Mouse (Mus musculus) stomach, embryonic 16.5 days (tissue): ENCODE results near the gene Opn4. TPM values are rescaled to one million over a fixed set of nuclear protein-coding genes. Genes with fewer than 3 reads are reported as not detected.

Experiments
- ATAC-seq: fragments of 200-750 bp; cut with Nextera tagmentation; 2 replicates; pipeline ENCODE4 v1.8.0; 2017; ENCODE audit warnings: moderate number of reproducible peaks, moderate TSS enrichment; ENCODE audit not compliant: insufficient read depth, low FRiP score
- H3K27ac ChIP-seq: fragments of 300-500 bp; sonication (generic); 2 replicates; pipeline ENCODE4 v1.5.1; 2014; ENCODE audit warnings: low read length
- H3K27me3 ChIP-seq: fragments of 300-500 bp; sonication (generic); 2 replicates; pipeline ENCODE4 v1.6.1; 2014; ENCODE audit warnings: low read length, control low read depth, mixed read lengths; ENCODE audit not compliant: control insufficient read depth, insufficient read depth
- H3K36me3 ChIP-seq: fragments of 300-500 bp; sonication (generic); 2 replicates; pipeline ENCODE4 v1.6.1; 2014; ENCODE audit warnings: low read length; ENCODE audit not compliant: control insufficient read depth, insufficient read depth
- H3K4me1 ChIP-seq: fragments of 300-500 bp; sonication (generic); 2 replicates; pipeline ENCODE4 v1.6.1; 2014; ENCODE audit warnings: low read length, control low read depth, mixed read lengths; ENCODE audit not compliant: control insufficient read depth, insufficient read depth
- H3K4me2 ChIP-seq: fragments of 300-500 bp; sonication (generic); 2 replicates; pipeline ENCODE4 v1.6.1; 2014; ENCODE audit warnings: low read depth, low read length, mixed read lengths
- H3K4me3 ChIP-seq: fragments of 300-500 bp; sonication (generic); replicated peaks from 2 replicates; pipeline ENCODE4 v1.5.1; 2014; ENCODE audit warnings: mild to moderate bottlenecking, low read length
- H3K9ac ChIP-seq: fragments of 300-500 bp; sonication (generic); 2 replicates; pipeline ENCODE4 v1.6.1; 2014; ENCODE audit warnings: low read length
- H3K9me3 ChIP-seq: fragments of 300-500 bp; sonication (generic); replicated peaks from 2 replicates; pipeline ENCODE4 v1.6.1; 2016; ENCODE audit warnings: low read length, control low read depth; ENCODE audit not compliant: control insufficient read depth
- WGBS: fragments of 180-500 bp; shearing (Covaris S2); extraction: QIAGEN DNeasy Blood & Tissue Kit; methylation state at CpG from one replicate; pipeline ENCODE4 v1.1.7; 2014; 5-methylcytosine and 5-hydroxymethylcytosine counted together
- polyA plus RNA-seq: library from polyadenylated mRNA; unstranded; fragments of >200 nt; fragmentation: Nextera tagmentation; extraction: Ambion mirVana; gene quantifications from 2 replicates; pipeline ENCODE4 v1.2.1, GENCODE M21; 2015

Gene Opn4
- polyA plus RNA-seq, 1 experiment from 2014 or later = 0.06 TPM

DNA sequence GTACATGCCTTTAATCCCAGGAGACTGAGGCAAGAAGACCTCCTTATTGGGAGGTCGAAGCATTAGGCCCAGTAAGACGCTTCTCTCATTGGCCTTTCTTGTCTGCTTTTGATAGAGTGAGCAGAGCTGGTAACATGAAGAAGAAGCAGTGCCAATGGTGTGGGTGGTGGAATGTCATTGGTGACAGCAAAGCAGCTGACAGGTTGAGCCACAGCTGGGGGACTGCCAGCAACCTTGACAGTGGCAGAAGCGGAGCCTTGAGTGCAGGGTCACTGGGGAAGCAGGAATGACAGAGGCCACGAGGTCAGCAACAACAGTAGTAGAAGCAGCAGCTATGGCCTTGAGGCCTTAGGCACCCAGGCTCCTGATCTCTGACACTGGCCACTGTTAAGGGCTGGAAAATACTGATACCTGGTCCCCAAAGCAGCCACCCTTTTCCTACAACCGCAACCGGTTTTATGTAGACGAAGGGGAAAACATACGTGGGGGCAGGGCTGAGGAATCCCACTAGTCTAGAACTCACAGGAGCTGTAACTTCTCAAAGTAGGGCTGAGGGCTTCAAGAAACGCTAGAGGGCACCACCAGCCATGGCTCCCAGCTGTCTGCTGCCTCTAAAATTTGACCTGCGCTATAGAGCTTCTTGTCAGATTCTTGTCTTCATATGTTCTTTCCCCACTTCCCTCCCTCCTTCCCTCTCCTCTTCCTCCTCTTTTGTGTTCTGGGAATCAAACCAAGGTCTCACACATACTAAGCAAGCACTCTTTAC is 20.9 kb upstream of the Opn4 start:
- Histone ChIP-seq H3K36me3 (no peaks in the 10 kb centered on the region), H3K4me1 (0 out of 2 replicates have a peak, but pooled peaks cover 5% of the 10 kb centered on the region), H3K9me3 (no peaks in the 10 kb centered on the region), H3K4me2 (no peak overlapping the region), H3K4me3 (no peak overlapping the region), H3K27ac (no peak overlapping the region), H3K9ac (no peak overlapping the region), H3K27me3 (no peaks in the 10 kb centered on the region)
- 36% methylated on average over 10 of the region's 10 CpGs for WGBS
- ATAC-seq = no peak

- H3K27ac ChIP-seq = no peak overlapping the region
- H3K4me3 ChIP-seq = no peak overlapping the region
- no peaks in the 10 kb centered on the region for H3K27me3 ChIP-seq
- no peaks in the 10 kb centered on the region for H3K36me3 ChIP-seq
- H3K4me1 ChIP-seq = 0 out of 2 replicates have a peak, but pooled peaks cover 5% of the 10 kb centered on the region
- no peak overlapping the region for H3K4me2 ChIP-seq
- no peak overlapping the region for H3K9ac ChIP-seq
- no peaks in the 10 kb centered on the region for H3K9me3 ChIP-seq
- WGBS = 27% methylated on average over 9 of the region's 9 CpGs
- peak; percentile 75; the same call in 1 of the 2 replicates for ATAC-seq
Measured at GRCm38 (mm10) chr14:34618808-34619207, 18.9 kb upstream of the Opn4 start.

DNA sequence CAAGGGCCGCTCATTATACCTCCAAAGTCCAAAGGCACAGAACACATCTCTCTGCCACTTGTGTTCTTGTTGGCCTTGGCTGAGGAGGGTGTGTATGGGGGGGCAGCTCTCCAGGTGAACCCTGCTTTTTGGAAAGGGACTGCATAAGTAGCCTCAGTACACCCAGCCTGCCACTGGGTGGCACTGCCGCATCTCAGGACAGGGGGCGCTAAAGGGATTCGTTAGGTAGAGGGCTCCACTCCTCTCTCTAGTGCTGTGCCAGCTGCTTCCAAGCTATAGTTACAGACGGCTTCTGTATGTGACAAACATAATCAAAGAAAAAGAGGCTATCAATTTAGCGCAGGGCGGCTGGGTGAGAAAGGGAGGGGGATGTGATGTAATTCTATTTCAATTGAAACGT is 16.9 kb upstream of the Opn4 start:
- no peak overlapping the region for H3K27ac ChIP-seq

DNA sequence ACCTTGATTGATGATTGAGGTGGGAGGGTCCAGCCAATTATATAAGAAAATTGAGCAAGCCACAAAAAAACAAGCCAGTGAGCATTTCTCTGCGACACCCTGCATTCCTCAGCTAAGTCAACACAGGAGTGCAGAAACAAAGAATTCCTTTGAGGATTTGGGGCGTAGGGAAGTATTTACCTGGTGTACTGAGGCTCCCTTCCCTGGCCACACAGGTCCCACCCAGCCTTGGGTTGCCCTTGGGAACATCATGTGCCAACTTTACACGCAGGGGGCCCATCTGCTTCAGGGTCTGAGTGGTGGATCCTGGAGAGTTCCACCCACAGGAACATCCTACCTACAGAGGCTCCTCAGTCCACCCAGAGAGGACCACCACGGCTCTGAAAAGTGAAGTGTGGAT is 15.7 kb upstream of the Opn4 start:
- peak; percentile 35; the same call in 1 of the 2 replicates for ATAC-seq
- 0 out of 2 replicates have a peak, but pooled peaks cover 5% of the 10 kb centered on the region for H3K4me1 ChIP-seq

More for the DNA sequence above, 16.9 kb upstream of the Opn4 start:
- Histone ChIP-seq H3K4me1 (0 out of 2 replicates have a peak, but pooled peaks cover 5% of the 10 kb centered on the region), H3K27me3 (no peaks in the 10 kb centered on the region), H3K9me3 (no peaks in the 10 kb centered on the region), H3K4me2 (no peak overlapping the region), H3K36me3 (no peaks in the 10 kb centered on the region), H3K9ac (no peak overlapping the region), H3K4me3 (no peak overlapping the region)
- ATAC-seq = peak; percentile 45; the same call in 1 of the 2 replicates
- 2% methylated on average over 8 of the region's 8 CpGs for WGBS

GRCm38 (mm10) chr14:34615082-34615481 is 15.1 kb upstream of the Opn4 start:
- no peaks in the 10 kb centered on the region for H3K9me3 ChIP-seq
- H3K4me2 ChIP-seq = peak overlapping the region; percentile 47

More for the DNA sequence above, 15.7 kb upstream of the Opn4 start:
- H3K27ac ChIP-seq = peak overlapping the region; percentile 55; the same call in 1 of the 2 replicates
- 45% methylated on average over 4 of the region's 4 CpGs for WGBS
- no peaks in the 10 kb centered on the region for H3K27me3 ChIP-seq
- H3K9ac ChIP-seq = no peak overlapping the region
- H3K4me3 ChIP-seq = no peak overlapping the region
- peak overlapping the region; percentile 47 for H3K4me2 ChIP-seq
- no peaks in the 10 kb centered on the region for H3K9me3 ChIP-seq
- no peaks in the 10 kb centered on the region for H3K36me3 ChIP-seq

GRCm38 (mm10) chr14:34614551-34614950 is 14.6 kb upstream of the Opn4 start:
- H3K27me3 ChIP-seq = no peaks in the 10 kb centered on the region
- peak overlapping the region; percentile 47 for H3K4me2 ChIP-seq
- no peaks in the 10 kb centered on the region for H3K9me3 ChIP-seq
- 0 out of 2 replicates have a peak, but pooled peaks cover 5% of the 10 kb centered on the region for H3K4me1 ChIP-seq
- H3K27ac ChIP-seq = peak overlapping the region; percentile 48; the same call in 1 of the 2 replicates
- 23% methylated on average over 15 of the region's 15 CpGs for WGBS
- H3K4me3 ChIP-seq = peak overlapping the region; percentile 24
- ATAC-seq = no peak
- no peaks in the 10 kb centered on the region for H3K36me3 ChIP-seq
- peak overlapping the region; percentile 19 for H3K9ac ChIP-seq

More at GRCm38 (mm10) chr14:34615082-34615481, 15.1 kb upstream of the Opn4 start:
- H3K27me3 ChIP-seq = no peaks in the 10 kb centered on the region
- no peaks in the 10 kb centered on the region for H3K36me3 ChIP-seq
- WGBS = 3% methylated on average over 13 of the region's 13 CpGs
- H3K27ac ChIP-seq = peak overlapping the region; percentile 48; the same call in 1 of the 2 replicates
- H3K4me3 ChIP-seq = peak overlapping the region; percentile 24
- peak overlapping the region; percentile 19 for H3K9ac ChIP-seq
- H3K4me1 ChIP-seq = 0 out of 2 replicates have a peak, but pooled peaks cover 5% of the 10 kb centered on the region
- ATAC-seq = peak; percentile 30; the same call in 1 of the 2 replicates

- Histone ChIP-seq H3K4me3 (no peak overlapping the region), H3K27me3 (no peaks in the 10 kb centered on the region), H3K9me3 (no peaks in the 10 kb centered on the region), H3K9ac (no peak overlapping the region), H3K36me3 (no peaks in the 10 kb centered on the region), H3K4me2 (no peak overlapping the region), H3K4me1 (0 out of 2 replicates have a peak, but pooled peaks cover 5% of the 10 kb centered on the region), H3K27ac (no peak overlapping the region)
- ATAC-seq = no peak
- 40% methylated on average over 6 of the region's 6 CpGs for WGBS
Measured at GRCm38 (mm10) chr14:34613523-34613922, 13.6 kb upstream of the Opn4 start.

DNA sequence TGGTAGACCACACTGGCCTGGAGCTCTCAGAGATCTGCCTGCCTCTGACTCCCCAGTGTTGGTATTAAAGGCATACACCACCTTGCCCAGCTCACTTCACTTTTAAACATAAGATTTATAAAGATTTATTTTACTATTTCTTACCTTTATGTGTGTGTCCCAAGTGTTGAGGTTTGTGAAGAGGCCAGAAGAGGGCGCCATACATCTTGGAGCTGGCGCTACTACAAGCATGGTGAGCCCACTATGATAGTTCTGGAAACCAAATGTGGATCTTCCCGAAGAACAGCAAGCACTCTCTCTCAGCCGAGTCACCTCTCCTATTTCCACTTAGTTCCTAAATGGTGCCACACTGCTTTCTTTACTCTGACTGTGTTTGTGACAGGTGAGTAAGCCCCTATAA is 12.3 kb upstream of the Opn4 start:
- no peak overlapping the region for H3K9ac ChIP-seq
- WGBS = 49% methylated on average over 4 of the region's 4 CpGs
- no peak for ATAC-seq
- H3K9me3 ChIP-seq = no peaks in the 10 kb centered on the region
- no peak overlapping the region for H3K27ac ChIP-seq
- no peak overlapping the region for H3K4me3 ChIP-seq
- H3K27me3 ChIP-seq = no peaks in the 10 kb centered on the region
- H3K4me1 ChIP-seq = 0 out of 2 replicates have a peak, but pooled peaks cover 3% of the 10 kb centered on the region
- no peak overlapping the region for H3K4me2 ChIP-seq
- H3K36me3 ChIP-seq = no peaks in the 10 kb centered on the region

DNA sequence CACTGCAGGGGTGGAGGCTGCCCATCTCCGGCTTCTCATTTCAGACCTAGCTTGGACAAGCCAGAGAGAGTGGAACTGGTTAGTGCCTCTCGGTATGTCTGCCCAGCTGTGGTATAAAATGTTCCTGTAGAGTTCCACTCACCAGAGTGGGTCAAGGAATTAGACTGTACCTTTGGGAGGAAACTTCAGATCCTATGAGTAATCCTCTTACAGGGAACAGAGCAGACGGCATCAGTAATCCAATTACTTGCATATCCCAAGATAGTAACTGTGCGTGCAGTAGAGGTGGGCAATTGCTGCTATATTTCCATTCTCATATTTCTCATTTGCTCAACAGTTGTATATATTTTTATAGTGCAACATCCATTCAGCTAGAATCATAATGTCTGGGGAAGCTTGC is 11.6 kb upstream of the Opn4 start:
- H3K27ac ChIP-seq = no peak overlapping the region
- H3K27me3 ChIP-seq = no peaks in the 10 kb centered on the region
- H3K4me1 ChIP-seq = no peaks in the 10 kb centered on the region
- H3K9me3 ChIP-seq = no peaks in the 10 kb centered on the region
- ATAC-seq = no peak
- no peak overlapping the region for H3K4me2 ChIP-seq
- H3K9ac ChIP-seq = no peak overlapping the region
- no peak overlapping the region for H3K4me3 ChIP-seq
- H3K36me3 ChIP-seq = no peaks in the 10 kb centered on the region
- WGBS = 90% methylated on average over 4 of the region's 4 CpGs
